Mouse (Mus musculus): Measurements from ENCODE around the gene Eml2. TPM values are rescaled to one million over a fixed set of nuclear protein-coding genes. Genes with fewer than 3 reads are reported as not detected.

Gene Eml2
- polyA plus RNA-seq, 1 experiment from 2014 or later, result 14.5 TPM

DNA sequence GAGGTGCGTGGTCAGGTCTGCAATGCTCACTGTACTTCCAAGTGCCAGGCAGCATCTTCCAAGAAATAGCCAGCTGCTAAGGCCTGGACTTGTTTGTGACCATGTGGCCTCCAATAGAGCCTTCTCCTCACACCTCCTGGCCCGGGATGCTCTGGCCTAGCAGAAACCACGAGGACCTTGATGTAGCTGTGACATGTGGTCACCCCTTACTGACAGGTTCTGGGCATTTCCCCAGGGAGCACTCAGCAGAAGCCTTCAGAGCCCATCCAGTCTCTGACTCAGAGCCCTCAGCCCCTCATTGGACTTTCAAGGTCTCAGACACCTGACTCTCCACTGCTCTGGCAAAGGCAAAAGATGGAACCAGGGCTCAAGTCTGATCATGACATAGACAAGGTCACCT lies 68.9 kb downstream of the Eml2 start:
- H3K27ac ChIP-seq (ENCODE audit: low read length), result no peak overlapping the region
- no peak overlapping the region for H3K4me2 ChIP-seq (replicated peaks; ENCODE audit: low read depth, low read length)
- peaks cover 18% of the 10 kb centered on the region for H3K36me3 ChIP-seq (ENCODE audit: insufficient read depth, low read length)
- no peaks in the 10 kb centered on the region for H3K27me3 ChIP-seq (ENCODE audit: insufficient read depth, low read length)
- no peak overlapping the region for H3K9ac ChIP-seq (replicated peaks; ENCODE audit: low read length)
- WGBS, result 76% methylated on average over 3 of the region's 3 CpGs
- H3K4me3 ChIP-seq (ENCODE audit: low read length), result no peak overlapping the region
- no peak for ATAC-seq (ENCODE audit: low FRiP score, low TSS enrichment)
- no peaks in the 10 kb centered on the region for H3K9me3 ChIP-seq (ENCODE audit: low read length)
- no peaks in the 10 kb centered on the region for H3K4me1 ChIP-seq (ENCODE audit: insufficient read depth, low read length)

DNA sequence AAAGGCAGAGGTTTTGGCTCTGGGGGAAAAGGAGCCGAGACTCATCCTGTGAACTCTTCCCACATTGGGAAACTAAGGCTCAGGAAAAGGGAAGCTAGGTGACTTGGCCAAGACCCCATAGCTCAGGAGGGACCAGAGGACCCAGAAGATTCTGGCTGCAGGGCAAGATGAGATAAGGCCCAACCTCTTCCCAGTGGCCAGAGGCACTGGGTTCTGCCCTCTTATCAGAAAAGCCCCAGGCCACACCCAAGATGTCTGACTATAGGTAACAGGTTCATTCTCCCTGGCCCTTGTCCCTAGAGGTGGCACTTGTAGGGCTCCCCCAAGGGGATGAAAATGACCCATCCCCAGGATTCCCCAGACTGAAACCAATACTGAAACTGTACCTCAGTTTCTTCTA lies 70.6 kb downstream of the Eml2 start:
- H3K4me1 ChIP-seq (ENCODE audit: insufficient read depth, low read length), result no peaks in the 10 kb centered on the region
- 93% methylated on average over 1 of the region's 1 CpGs for WGBS

GRCm38 (mm10) chr7:19247511-19247910 lies 71.3 kb downstream of the Eml2 start:
- Histone ChIP-seq H3K9ac (replicated peaks; ENCODE audit: low read length) (no peak overlapping the region), H3K4me1 (ENCODE audit: insufficient read depth, low read length) (no peaks in the 10 kb centered on the region), H3K4me3 (ENCODE audit: low read length) (no peak overlapping the region), H3K4me2 (replicated peaks; ENCODE audit: low read depth, low read length) (no peak overlapping the region), H3K27ac (ENCODE audit: low read length) (no peak overlapping the region), H3K36me3 (ENCODE audit: insufficient read depth, low read length) (peaks cover 18% of the 10 kb centered on the region), H3K9me3 (ENCODE audit: low read length) (no peaks in the 10 kb centered on the region), H3K27me3 (ENCODE audit: insufficient read depth, low read length) (no peaks in the 10 kb centered on the region)
- ATAC-seq (ENCODE audit: low FRiP score, low TSS enrichment), result no peak
- WGBS, result 88% methylated on average over 2 of the region's 2 CpGs

More for the DNA sequence above, 70.6 kb downstream of the Eml2 start:
- Histone ChIP-seq H3K4me2 (replicated peaks; ENCODE audit: low read depth, low read length) (no peak overlapping the region), H3K9ac (replicated peaks; ENCODE audit: low read length) (no peak overlapping the region), H3K9me3 (ENCODE audit: low read length) (no peaks in the 10 kb centered on the region), H3K36me3 (ENCODE audit: insufficient read depth, low read length) (peaks cover 18% of the 10 kb centered on the region), H3K27ac (ENCODE audit: low read length) (no peak overlapping the region), H3K4me3 (ENCODE audit: low read length) (no peak overlapping the region), H3K27me3 (ENCODE audit: insufficient read depth, low read length) (no peaks in the 10 kb centered on the region)
- no peak for ATAC-seq (ENCODE audit: low FRiP score, low TSS enrichment)

GRCm38 (mm10) chr7:19252078-19252477 lies 75.9 kb downstream of the Eml2 start:
- H3K4me2 ChIP-seq (replicated peaks; ENCODE audit: low read depth, low read length), result no peak overlapping the region
- no peak for ATAC-seq (ENCODE audit: low FRiP score, low TSS enrichment)
- no peak overlapping the region for H3K27ac ChIP-seq (ENCODE audit: low read length)
- H3K4me3 ChIP-seq (ENCODE audit: low read length), result no peak overlapping the region
- H3K4me1 ChIP-seq (ENCODE audit: insufficient read depth, low read length), result no peaks in the 10 kb centered on the region
- 77% methylated on average over 4 of the region's 4 CpGs for WGBS
- H3K9ac ChIP-seq (replicated peaks; ENCODE audit: low read length), result no peak overlapping the region
- H3K9me3 ChIP-seq (ENCODE audit: low read length), result no peaks in the 10 kb centered on the region
- peaks cover 22% of the 10 kb centered on the region; the same call in 1 of the 2 replicates for H3K36me3 ChIP-seq (ENCODE audit: insufficient read depth, low read length)
- H3K27me3 ChIP-seq (ENCODE audit: insufficient read depth, low read length), result no peaks in the 10 kb centered on the region

GRCm38 (mm10) chr7:19253437-19253836 lies 77.2 kb downstream of the Eml2 start:
- no peak overlapping the region for H3K27ac ChIP-seq (ENCODE audit: low read length)
- no peak for ATAC-seq (ENCODE audit: low FRiP score, low TSS enrichment)
- H3K9me3 ChIP-seq (ENCODE audit: low read length), result no peaks in the 10 kb centered on the region
- H3K4me1 ChIP-seq (ENCODE audit: insufficient read depth, low read length), result no peaks in the 10 kb centered on the region
- H3K9ac ChIP-seq (replicated peaks; ENCODE audit: low read length), result no peak overlapping the region
- H3K36me3 ChIP-seq (ENCODE audit: insufficient read depth, low read length), result peaks cover 28% of the 10 kb centered on the region
- WGBS, result 70% methylated on average over 5 of the region's 5 CpGs
- H3K4me2 ChIP-seq (replicated peaks; ENCODE audit: low read depth, low read length), result no peak overlapping the region
- H3K27me3 ChIP-seq (ENCODE audit: insufficient read depth, low read length), result no peaks in the 10 kb centered on the region
- no peak overlapping the region for H3K4me3 ChIP-seq (ENCODE audit: low read length)

- WGBS, result 82% methylated on average over 15 of the region's 17 CpGs
- no peak for ATAC-seq (ENCODE audit: low FRiP score, low TSS enrichment)
- H3K9ac ChIP-seq (replicated peaks; ENCODE audit: low read length), result no peak overlapping the region
- H3K4me3 ChIP-seq (ENCODE audit: low read length), result no peak overlapping the region
- no peak overlapping the region for H3K4me2 ChIP-seq (replicated peaks; ENCODE audit: low read depth, low read length)
- H3K4me1 ChIP-seq (ENCODE audit: insufficient read depth, low read length), result no peaks in the 10 kb centered on the region
- no peaks in the 10 kb centered on the region for H3K9me3 ChIP-seq (ENCODE audit: low read length)
- peaks cover 46% of the 10 kb centered on the region for H3K36me3 ChIP-seq (ENCODE audit: insufficient read depth, low read length)
- no peak overlapping the region for H3K27ac ChIP-seq (ENCODE audit: low read length)
- no peaks in the 10 kb centered on the region for H3K27me3 ChIP-seq (ENCODE audit: insufficient read depth, low read length)
These were observed 79.2 kb downstream of the Eml2 start for GRCm38 (mm10) chr7:19255395-19255794.

MicroRNAs within 50 kb of the gene (microRNA counts, 519-probe panel; counts per million panel counts)
- 1,483 counts per million, percentile 41 among the panel's probes with 10 or more counts for microRNA mmu-miR-330

Small RNA genes lying within 50 kb of the gene (microRNA-seq; reads per million reads assigned to microRNA genes)
- 200 reads per million, percentile 64 among the genes with 10 or more reads in this experiment for gene Mir330

Other genes with a start within 250 kb of the Eml2 start
- not detected in 2 replicates for gene Nanos2, start 189.0 kb upstream of the Eml2 start, polyA plus RNA-seq (2015; fragmentation: Nextera tagmentation; extraction: Ambion mirVana)
- gene Mypop, start 185.2 kb upstream of the Eml2 start, polyA plus RNA-seq (2015; fragmentation: Nextera tagmentation; extraction: Ambion mirVana), result 3.3 and 4.0 TPM in 2 replicates
- gene Irf2bp1, start 172.4 kb upstream of the Eml2 start, polyA plus RNA-seq (2015; fragmentation: Nextera tagmentation; extraction: Ambion mirVana), result 21.4 and 23.5 TPM in 2 replicates
- 0.35 and 0.75 TPM in 2 replicates for gene Foxa3, start 152.9 kb upstream of the Eml2 start, polyA plus RNA-seq (2015; fragmentation: Nextera tagmentation; extraction: Ambion mirVana)
- 34.0 and 35.6 TPM in 2 replicates for gene Sympk, start 152.0 kb upstream of the Eml2 start, polyA plus RNA-seq (2015; fragmentation: Nextera tagmentation; extraction: Ambion mirVana)
- gene Rsph6a, start 121.7 kb upstream of the Eml2 start, polyA plus RNA-seq (2015; fragmentation: Nextera tagmentation; extraction: Ambion mirVana), result not detected in 2 replicates
- 15.5 and 16.8 TPM in 2 replicates for gene Dmwd, start 100.2 kb upstream of the Eml2 start, polyA plus RNA-seq (2015; fragmentation: Nextera tagmentation; extraction: Ambion mirVana)
- 17.2 and 27.5 TPM in 2 replicates for gene Dmpk, start 92.6 kb upstream of the Eml2 start, polyA plus RNA-seq (2015; fragmentation: Nextera tagmentation; extraction: Ambion mirVana)
- gene Six5, start 81.8 kb upstream of the Eml2 start, polyA plus RNA-seq (2015; fragmentation: Nextera tagmentation; extraction: Ambion mirVana), result 9.5 and 10.5 TPM in 2 replicates
- 3.2 and 4.3 TPM in 2 replicates for gene Gm4969, start 58.1 kb upstream of the Eml2 start, polyA plus RNA-seq (2015; fragmentation: Nextera tagmentation; extraction: Ambion mirVana)
- gene Fbxo46, start 56.6 kb upstream of the Eml2 start, polyA plus RNA-seq (2015; fragmentation: Nextera tagmentation; extraction: Ambion mirVana), result 18.4 and 20.3 TPM in 2 replicates
- gene Qpctl, start 27.1 kb upstream of the Eml2 start, polyA plus RNA-seq (2015; fragmentation: Nextera tagmentation; extraction: Ambion mirVana), result 15.1 and 16.1 TPM in 2 replicates
- gene Snrpd2, start 26.7 kb upstream of the Eml2 start, polyA plus RNA-seq (2015; fragmentation: Nextera tagmentation; extraction: Ambion mirVana), result 137 and 141 TPM in 2 replicates
- 0.37 and 0.60 TPM in 2 replicates for gene Gipr, start 10.3 kb upstream of the Eml2 start, polyA plus RNA-seq (2015; fragmentation: Nextera tagmentation; extraction: Ambion mirVana)
- 4.0 and 4.3 TPM in 2 replicates for gene Gpr4, start 36.1 kb downstream of the Eml2 start, polyA plus RNA-seq (2015; fragmentation: Nextera tagmentation; extraction: Ambion mirVana)
- gene Opa3, start 51.9 kb downstream of the Eml2 start, polyA plus RNA-seq (2015; fragmentation: Nextera tagmentation; extraction: Ambion mirVana), result 42.9 and 44.6 TPM in 2 replicates
- gene Vasp, start 95.4 kb downstream of the Eml2 start, polyA plus RNA-seq (2015; fragmentation: Nextera tagmentation; extraction: Ambion mirVana), result 81.0 and 86.9 TPM in 2 replicates
- 0.22 TPM in 1 of 2 replicates, not detected in the other for gene Ppm1n, start 103.6 kb downstream of the Eml2 start, polyA plus RNA-seq (2015; fragmentation: Nextera tagmentation; extraction: Ambion mirVana)
- gene Rtn2, start 106.2 kb downstream of the Eml2 start, polyA plus RNA-seq (2015; fragmentation: Nextera tagmentation; extraction: Ambion mirVana), result 8.0 and 9.4 TPM in 2 replicates
- gene Fosb, start 133.6 kb downstream of the Eml2 start, polyA plus RNA-seq (2015; fragmentation: Nextera tagmentation; extraction: Ambion mirVana), result 0.17 and 0.22 TPM in 2 replicates
- 81.8 and 86.1 TPM in 2 replicates for gene Ercc1, start 168.4 kb downstream of the Eml2 start, polyA plus RNA-seq (2015; fragmentation: Nextera tagmentation; extraction: Ambion mirVana)
- gene Cd3eap, start 183.1 kb downstream of the Eml2 start, polyA plus RNA-seq (2015; fragmentation: Nextera tagmentation; extraction: Ambion mirVana), result 25.0 and 27.7 TPM in 2 replicates
- gene Ppp1r13l, start 183.3 kb downstream of the Eml2 start, polyA plus RNA-seq (2015; fragmentation: Nextera tagmentation; extraction: Ambion mirVana), result 3.3 and 4.0 TPM in 2 replicates
- 16.7 and 19.0 TPM in 2 replicates for gene Ercc2, start 205.6 kb downstream of the Eml2 start, polyA plus RNA-seq (2015; fragmentation: Nextera tagmentation; extraction: Ambion mirVana)
- 7.0 and 8.5 TPM in 2 replicates for gene Klc3, start 227.7 kb downstream of the Eml2 start, polyA plus RNA-seq (2015; fragmentation: Nextera tagmentation; extraction: Ambion mirVana)
- 18.6 and 28.2 TPM in 2 replicates for gene Ckm, start 228.4 kb downstream of the Eml2 start, polyA plus RNA-seq (2015; fragmentation: Nextera tagmentation; extraction: Ambion mirVana)

Data from kidney, embryonic 16.5 days (tissue).